Mouse (Mus musculus): Measurements from ENCODE around the gene Gm20814. TPM values are rescaled to one million over a fixed set of nuclear protein-coding genes. Genes with fewer than 3 reads are reported as not detected.

Gm20814 gene
- polyA plus RNA-seq (2014; fragmentation: Illumina TruSeq; extraction: RNeasy Lipid Tissue Mini Kit (QIAGEN cat#74804); ENCODE audit: low replicate concordance), result not detected

DNA sequence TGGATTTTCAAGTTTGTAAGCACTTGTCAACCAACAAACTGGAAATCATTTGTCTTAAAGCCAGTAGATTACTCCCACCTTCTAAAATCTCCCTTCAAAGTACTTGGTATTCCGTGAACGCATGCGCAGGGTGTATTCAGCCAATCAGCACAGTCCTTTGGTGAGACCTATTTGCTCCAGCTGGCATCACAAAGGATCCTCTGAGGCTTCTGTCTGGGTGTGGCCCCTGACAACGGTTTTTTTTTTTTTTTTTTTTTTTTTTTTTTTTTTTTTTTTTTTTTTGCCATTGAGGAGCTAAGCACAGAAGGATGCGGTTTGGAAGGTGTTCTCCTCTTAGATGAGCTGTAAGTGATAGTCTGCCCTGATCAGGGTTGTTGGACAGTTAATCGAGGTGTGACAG is at the start of gene Gm20814:
Gene Gm20814 (plus strand): TSS at position 301 of the 400 bp plus-strand sequence.

